Mouse (Mus musculus): Measurements from ENCODE around the gene Hfe. TPM values are rescaled to one million over a fixed set of nuclear protein-coding genes. Genes with fewer than 3 reads are reported as not detected.

The Hfe gene
- polyA plus RNA-seq, 1 experiment: 9.8 TPM

DNA sequence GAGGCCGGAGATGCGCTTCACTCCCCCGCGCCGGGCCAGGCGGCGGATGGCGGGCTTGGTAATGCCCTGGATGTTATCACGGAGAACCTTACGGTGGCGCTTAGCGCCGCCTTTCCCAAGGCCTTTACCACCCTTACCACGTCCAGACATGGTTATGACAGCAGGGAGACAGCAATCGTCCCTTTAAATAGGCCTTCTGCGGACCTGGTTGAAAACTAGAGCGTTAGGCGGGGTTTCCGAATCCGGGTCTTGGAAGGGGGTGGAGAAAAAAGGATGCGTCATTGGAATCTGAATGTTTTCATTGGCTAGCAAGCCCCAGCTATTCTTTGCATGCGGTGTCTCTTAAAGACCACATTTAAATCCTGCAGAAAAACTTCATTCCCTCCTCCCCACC, 12.4 kb downstream of the Hfe start, which contains the start of gene Hist1h4c:
Gene Hist1h4c (minus strand): TSS at position 155 of the 394 bp plus-strand sequence.
- WGBS: under 1% methylated on average over 22 of the region's 22 CpGs
- Histone ChIP-seq H3K4me3 (ENCODE audit: control insufficient read depth, insufficient read depth, low read length) (peak within 1 kb of the TSS; percentile 50), H3K27me3 (ENCODE audit: control insufficient read depth, insufficient read depth, low read length) (no peaks in the 10 kb centered on the region), H3K36me3 (ENCODE audit: control insufficient read depth, insufficient read depth, low read length) (no peaks in the 10 kb centered on the region), H3K27ac (ENCODE audit: control insufficient read depth, insufficient read depth, low read length) (peak within 1 kb of the TSS; percentile 88), H3K4me1 (replicated peaks; ENCODE audit: control insufficient read depth, insufficient read depth, low read length) (peaks cover 11% of the 10 kb centered on the region)
- DNase-seq: peak; percentile 98
- TF ChIP-seq POLR2A (IDR thresholded peaks at IDR 0.05; ENCODE audit: control insufficient read depth, extremely low read depth, insufficient read depth, low read length, poor library complexity): peak; percentile 99
- TF ChIP-seq CTCF (IDR thresholded peaks at IDR 0.05; ENCODE audit: borderline replicate concordance, control insufficient read depth, extremely low read depth, insufficient read depth, low read length, poor library complexity): 0 out of 2 replicates have a peak, but pooled peaks have one; percentile 14

DNA sequence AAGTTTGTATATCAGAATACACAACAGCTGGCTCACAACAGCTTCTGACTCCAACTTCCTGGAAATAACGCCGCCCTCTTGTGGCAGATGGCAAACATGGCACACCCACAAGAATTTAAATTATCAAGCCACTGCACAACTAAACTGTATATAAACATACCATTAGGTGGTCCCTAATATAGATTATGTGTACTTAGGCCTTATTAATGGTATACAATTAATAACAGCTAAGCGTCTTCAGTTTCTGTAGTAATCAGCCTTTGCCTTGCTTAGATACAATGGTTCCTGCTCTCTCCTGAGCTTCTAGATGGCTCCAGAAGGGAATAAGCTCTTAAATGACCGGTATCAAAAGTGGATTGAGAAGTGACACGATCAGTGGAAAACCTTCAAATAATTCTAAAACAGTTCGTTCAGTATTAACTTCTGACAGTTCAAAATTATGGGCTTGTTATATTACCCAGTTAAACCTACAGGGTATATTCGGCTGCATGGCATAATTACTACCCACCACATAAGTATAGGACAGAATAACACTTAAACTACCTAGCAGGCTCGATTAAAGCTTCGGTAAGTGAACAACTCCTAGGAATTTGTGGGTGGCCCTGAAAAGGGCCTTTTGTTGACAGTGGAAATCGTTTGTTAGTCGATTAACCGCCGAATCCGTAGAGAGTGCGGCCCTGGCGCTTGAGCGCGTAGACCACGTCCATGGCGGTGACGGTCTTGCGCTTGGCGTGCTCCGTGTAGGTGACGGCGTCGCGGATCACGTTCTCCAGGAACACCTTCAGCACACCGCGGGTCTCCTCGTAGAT, 13.0 kb downstream of the Hfe start:
- Histone ChIP-seq H3K27ac (ENCODE audit: control insufficient read depth, insufficient read depth, low read length) (peak overlapping the region; percentile 88), H3K4me1 (replicated peaks; ENCODE audit: control insufficient read depth, insufficient read depth, low read length) (peaks cover 11% of the 10 kb centered on the region), H3K36me3 (ENCODE audit: control insufficient read depth, insufficient read depth, low read length) (no peaks in the 10 kb centered on the region), H3K4me3 (ENCODE audit: control insufficient read depth, insufficient read depth, low read length) (peak overlapping the region; percentile 50), H3K27me3 (ENCODE audit: control insufficient read depth, insufficient read depth, low read length) (no peaks in the 10 kb centered on the region)
- under 1% methylated on average over 29 of the region's 32 CpGs for WGBS
- no peak for TF ChIP-seq POLR2A (IDR thresholded peaks at IDR 0.05; ENCODE audit: control insufficient read depth, extremely low read depth, insufficient read depth, low read length, poor library complexity)
- TF ChIP-seq CTCF (IDR thresholded peaks at IDR 0.05; ENCODE audit: borderline replicate concordance, control insufficient read depth, extremely low read depth, insufficient read depth, low read length, poor library complexity): no peak
- peak; percentile 68 for DNase-seq

- no peak overlapping the region for H3K27ac ChIP-seq (ENCODE audit: control insufficient read depth, insufficient read depth, low read length)
- no peaks in the 10 kb centered on the region for H3K27me3 ChIP-seq (ENCODE audit: control insufficient read depth, insufficient read depth, low read length)
- DNase-seq: no peak
- H3K4me3 ChIP-seq (ENCODE audit: control insufficient read depth, insufficient read depth, low read length): no peak overlapping the region
- TF ChIP-seq CTCF (IDR thresholded peaks at IDR 0.05; ENCODE audit: borderline replicate concordance, control insufficient read depth, extremely low read depth, insufficient read depth, low read length, poor library complexity) (no peak), POLR2A (IDR thresholded peaks at IDR 0.05; ENCODE audit: control insufficient read depth, extremely low read depth, insufficient read depth, low read length, poor library complexity) (no peak)
- no peaks in the 10 kb centered on the region for H3K36me3 ChIP-seq (ENCODE audit: control insufficient read depth, insufficient read depth, low read length)
- peaks cover 10% of the 10 kb centered on the region for H3K4me1 ChIP-seq (replicated peaks; ENCODE audit: control insufficient read depth, insufficient read depth, low read length)
- WGBS: 60% methylated on average over 15 of the region's 15 CpGs
These were observed 14.6 kb downstream of the Hfe start for GRCm38 (mm10) chr13:23696061-23696474.

DNA sequence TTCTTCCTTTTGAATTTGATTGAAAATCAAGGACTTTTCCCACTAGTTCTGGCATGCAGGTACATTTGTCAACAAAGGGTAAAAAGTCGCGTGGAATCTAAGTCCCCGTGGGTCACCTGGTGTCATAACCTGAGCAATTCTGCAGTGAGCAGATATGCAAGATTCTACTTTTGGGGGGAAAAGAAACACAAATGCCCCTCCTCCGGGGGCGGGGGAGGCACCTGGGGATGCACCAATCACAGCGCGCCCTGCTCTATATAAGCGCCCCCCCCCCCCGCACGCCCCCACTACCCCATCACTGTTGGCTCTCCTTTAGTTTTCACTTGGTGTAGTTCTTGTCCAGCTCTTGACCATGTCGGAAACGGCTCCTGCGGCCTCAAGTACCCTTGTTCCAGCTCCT, 15.1 kb downstream of the Hfe start, which contains the start of gene Hist1h1t:
Gene Hist1h1t (plus strand): TSS at position 301 of the 400 bp plus-strand sequence.
- TF ChIP-seq POLR2A (IDR thresholded peaks at IDR 0.05; ENCODE audit: control insufficient read depth, extremely low read depth, insufficient read depth, low read length, poor library complexity) (no peak), CTCF (IDR thresholded peaks at IDR 0.05; ENCODE audit: borderline replicate concordance, control insufficient read depth, extremely low read depth, insufficient read depth, low read length, poor library complexity) (no peak)
- H3K27me3 ChIP-seq (ENCODE audit: control insufficient read depth, insufficient read depth, low read length): no peaks in the 10 kb centered on the region
- no peaks in the 10 kb centered on the region for H3K36me3 ChIP-seq (ENCODE audit: control insufficient read depth, insufficient read depth, low read length)
- WGBS: 82% methylated on average over 13 of the region's 13 CpGs
- no peak within 1 kb of the TSS for H3K4me3 ChIP-seq (ENCODE audit: control insufficient read depth, insufficient read depth, low read length)
- DNase-seq: no peak
- peaks cover 7% of the 10 kb centered on the region for H3K4me1 ChIP-seq (replicated peaks; ENCODE audit: control insufficient read depth, insufficient read depth, low read length)
- H3K27ac ChIP-seq (ENCODE audit: control insufficient read depth, insufficient read depth, low read length): no peak within 1 kb of the TSS

- WGBS: 98% methylated on average over 9 of the region's 9 CpGs
- no peak for DNase-seq
- TF ChIP-seq CTCF (IDR thresholded peaks at IDR 0.05; ENCODE audit: borderline replicate concordance, control insufficient read depth, extremely low read depth, insufficient read depth, low read length, poor library complexity) (no peak), POLR2A (IDR thresholded peaks at IDR 0.05; ENCODE audit: control insufficient read depth, extremely low read depth, insufficient read depth, low read length, poor library complexity) (no peak)
- H3K36me3 ChIP-seq (ENCODE audit: control insufficient read depth, insufficient read depth, low read length): no peaks in the 10 kb centered on the region
- H3K4me1 ChIP-seq (replicated peaks; ENCODE audit: control insufficient read depth, insufficient read depth, low read length): peaks cover 7% of the 10 kb centered on the region
- H3K4me3 ChIP-seq (ENCODE audit: control insufficient read depth, insufficient read depth, low read length): no peak overlapping the region
- no peaks in the 10 kb centered on the region for H3K27me3 ChIP-seq (ENCODE audit: control insufficient read depth, insufficient read depth, low read length)
- no peak overlapping the region for H3K27ac ChIP-seq (ENCODE audit: control insufficient read depth, insufficient read depth, low read length)
These were observed 15.7 kb downstream of the Hfe start for GRCm38 (mm10) chr13:23694956-23695355.

DNA sequence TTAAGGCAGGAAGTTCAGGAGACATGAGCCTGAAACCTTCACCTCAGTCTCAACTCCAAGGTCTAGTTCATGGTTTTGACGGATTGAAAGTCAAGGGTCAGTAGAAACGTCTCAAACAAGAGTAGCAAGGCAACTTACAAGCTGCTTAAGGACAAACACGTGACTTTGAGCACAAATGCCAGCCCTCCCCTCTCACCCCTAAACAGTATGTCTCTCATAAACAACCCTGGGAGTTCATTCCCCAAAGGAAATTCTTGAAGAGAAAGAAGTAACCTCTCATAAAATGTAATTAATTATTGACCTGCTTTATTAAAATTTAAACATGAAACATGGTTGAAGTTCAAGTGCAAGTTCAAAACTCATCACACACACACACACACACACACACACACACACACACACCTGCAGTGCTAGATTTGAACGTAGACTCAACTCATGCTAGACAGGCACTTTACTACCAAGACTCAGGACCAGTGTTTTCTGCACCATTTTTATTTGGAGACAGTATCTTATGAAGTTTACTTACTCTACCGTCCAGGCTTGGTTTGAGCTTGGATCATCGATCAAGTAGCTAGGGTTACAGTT, 16.7 kb downstream of the Hfe start:
- H3K27me3 ChIP-seq (ENCODE audit: control insufficient read depth, insufficient read depth, low read length): no peaks in the 10 kb centered on the region
- no peak overlapping the region for H3K27ac ChIP-seq (ENCODE audit: control insufficient read depth, insufficient read depth, low read length)
- 94% methylated on average over 6 of the region's 6 CpGs for WGBS
- DNase-seq: no peak
- TF ChIP-seq POLR2A (IDR thresholded peaks at IDR 0.05; ENCODE audit: control insufficient read depth, extremely low read depth, insufficient read depth, low read length, poor library complexity) (no peak), CTCF (IDR thresholded peaks at IDR 0.05; ENCODE audit: borderline replicate concordance, control insufficient read depth, extremely low read depth, insufficient read depth, low read length, poor library complexity) (no peak)
- no peaks in the 10 kb centered on the region for H3K36me3 ChIP-seq (ENCODE audit: control insufficient read depth, insufficient read depth, low read length)
- no peak overlapping the region for H3K4me3 ChIP-seq (ENCODE audit: control insufficient read depth, insufficient read depth, low read length)
- H3K4me1 ChIP-seq (replicated peaks; ENCODE audit: control insufficient read depth, insufficient read depth, low read length): peaks cover 7% of the 10 kb centered on the region

All from thymus, adult 2 months (tissue).